Mouse (Mus musculus) intestine, postnatal 0 days (tissue): ENCODE results near the gene Tbca. TPM values are rescaled to one million over a fixed set of nuclear protein-coding genes. Genes with fewer than 3 reads are reported as not detected.

Experiments
- ATAC-seq: fragments of 200-750 bp; cut with Nextera tagmentation; 2 replicates; pipeline ENCODE4 v1.8.0; 2017; ENCODE audit warnings: mild to moderate bottlenecking, moderate TSS enrichment, moderate library complexity
- H3K27ac ChIP-seq: fragments of 300-500 bp; sonication (generic); 2 replicates; pipeline ENCODE4 v1.5.1; 2014; ENCODE audit warnings: mild to moderate bottlenecking, low read depth, low read length, moderate library complexity
- H3K27me3 ChIP-seq: fragments of 300-500 bp; sonication (generic); replicated peaks from 2 replicates; pipeline ENCODE4 v1.6.1; 2014; ENCODE audit warnings: low read length, mixed read lengths; ENCODE audit not compliant: control insufficient read depth, insufficient read depth
- H3K36me3 ChIP-seq: fragments of 300-500 bp; sonication (generic); 2 replicates; pipeline ENCODE4 v1.6.1; 2014; ENCODE audit warnings: mild to moderate bottlenecking, moderate library complexity; ENCODE audit not compliant: control insufficient read depth, insufficient read depth
- H3K4me1 ChIP-seq: fragments of 300-500 bp; sonication (generic); replicated peaks from 2 replicates; pipeline ENCODE4 v1.6.1; 2014; ENCODE audit warnings: antibody characterized with exemption, low read length, mixed read lengths; ENCODE audit not compliant: control insufficient read depth, insufficient read depth
- H3K4me2 ChIP-seq: fragments of 300-500 bp; sonication (generic); replicated peaks from 2 replicates; pipeline ENCODE4 v1.6.1; 2014; ENCODE audit warnings: low read depth, mild to moderate bottlenecking, moderate library complexity
- H3K4me3 ChIP-seq: fragments of 300-500 bp; sonication (generic); 2 replicates; pipeline ENCODE4 v1.5.1; 2014; ENCODE audit warnings: low read depth, low read length
- H3K9ac ChIP-seq: fragments of 300-500 bp; sonication (generic); 2 replicates; pipeline ENCODE4 v1.6.1; 2014; ENCODE audit warnings: mild to moderate bottlenecking, low read depth, low read length
- H3K9me3 ChIP-seq: fragments of 300-500 bp; sonication (generic); 2 replicates; pipeline ENCODE4 v1.6.1; 2016; ENCODE audit warnings: mixed run types; ENCODE audit not compliant: control insufficient read depth
- CTCF ChIP-seq: sonication (generic); IDR thresholded peaks from 2 replicates; pipeline ENCODE4 v1.5.1; 2016; ENCODE audit warnings: low read depth, mild to moderate bottlenecking, control low read depth, antibody characterized with exemption, moderate library complexity
- WGBS: fragments of 180-500 bp; shearing (Covaris S2); extraction: QIAGEN DNeasy Blood & Tissue Kit; methylation state at CpG from one replicate; pipeline ENCODE4 v1.1.7; 2014; 5-methylcytosine and 5-hydroxymethylcytosine counted together
- polyA plus RNA-seq: library from polyadenylated mRNA; unstranded; fragments of >200 nt; fragmentation: Nextera tagmentation; extraction: Ambion mirVana; gene quantifications from 2 replicates; pipeline ENCODE4 v1.2.1, GENCODE M21; 2015

Tbca gene
- polyA plus RNA-seq, 1 experiment from 2014 or later, result 387 TPM

GRCm38 (mm10) chr13:94874656-94875395 lies 86.1 kb downstream of the Tbca start:
- H3K4me2 ChIP-seq, result no peak overlapping the region
- no peak overlapping the region for H3K27ac ChIP-seq
- no peak for TF ChIP-seq CTCF
- H3K9ac ChIP-seq, result no peak overlapping the region
- H3K4me3 ChIP-seq, result no peak overlapping the region
- H3K36me3 ChIP-seq, result no peaks in the 10 kb centered on the region
- no peaks in the 10 kb centered on the region for H3K4me1 ChIP-seq
- no peaks in the 10 kb centered on the region for H3K9me3 ChIP-seq
- 3% methylated on average over 23 of the region's 23 CpGs for whole genome bisulfite sequencing
- H3K27me3 ChIP-seq, result peaks cover 90% of the 10 kb centered on the region
- no peak for ATAC-seq

GRCm38 (mm10) chr13:94875396-94875880 lies 86.7 kb downstream of the Tbca start, which contains the start of gene Otp:
TSS of gene Otp (plus strand) at chr13:94875602.
- Histone ChIP-seq H3K27ac (no peak within 1 kb of the TSS), H3K9ac (no peak within 1 kb of the TSS), H3K9me3 (no peaks in the 10 kb centered on the region), H3K4me3 (no peak within 1 kb of the TSS), H3K4me2 (no peak within 1 kb of the TSS), H3K27me3 (peaks cover 90% of the 10 kb centered on the region), H3K36me3 (no peaks in the 10 kb centered on the region), H3K4me1 (no peaks in the 10 kb centered on the region)
- no peak for TF ChIP-seq CTCF
- ATAC-seq, result no peak
- 3% methylated on average over 27 of the region's 30 CpGs for WGBS

GRCm38 (mm10) chr13:94876286-94877210 lies 87.8 kb downstream of the Tbca start:
- H3K9ac ChIP-seq, result no peak overlapping the region
- no peaks in the 10 kb centered on the region for H3K9me3 ChIP-seq
- H3K4me3 ChIP-seq, result no peak overlapping the region
- no peak overlapping the region for H3K4me2 ChIP-seq
- H3K27me3 ChIP-seq, result peaks cover 90% of the 10 kb centered on the region
- no peak overlapping the region for H3K27ac ChIP-seq
- 4% methylated on average over 30 of the region's 30 CpGs for WGBS
- no peak for TF ChIP-seq CTCF
- ATAC-seq, result no peak
- no peaks in the 10 kb centered on the region for H3K4me1 ChIP-seq
- H3K36me3 ChIP-seq, result no peaks in the 10 kb centered on the region

GRCm38 (mm10) chr13:94877211-94877590 lies 88.5 kb downstream of the Tbca start:
- ATAC-seq, result no peak
- Histone ChIP-seq H3K27ac (no peak overlapping the region), H3K4me2 (no peak overlapping the region), H3K36me3 (no peaks in the 10 kb centered on the region), H3K4me3 (no peak overlapping the region), H3K4me1 (no peaks in the 10 kb centered on the region), H3K9me3 (no peaks in the 10 kb centered on the region), H3K9ac (no peak overlapping the region), H3K27me3 (peaks cover 90% of the 10 kb centered on the region)
- 2% methylated on average over 27 of the region's 27 CpGs for WGBS
- TF ChIP-seq CTCF, result no peak

GRCm38 (mm10) chr13:94877991-94878745 lies 89.5 kb downstream of the Tbca start:
- no peak for TF ChIP-seq CTCF
- H3K27me3 ChIP-seq, result peaks cover 90% of the 10 kb centered on the region

More at GRCm38 (mm10) chr13:94877991-94878745, 89.5 kb downstream of the Tbca start:
- Histone ChIP-seq H3K36me3 (no peaks in the 10 kb centered on the region), H3K4me1 (no peaks in the 10 kb centered on the region), H3K9ac (no peak overlapping the region), H3K4me2 (no peak overlapping the region), H3K27ac (no peak overlapping the region), H3K4me3 (no peak overlapping the region), H3K9me3 (no peaks in the 10 kb centered on the region)
- no peak for ATAC-seq
- WGBS, result 17% methylated on average over 10 of the region's 10 CpGs
